Mouse (Mus musculus): ENCODE data around the gene Pop4.
A peak's percentile ranks its signal among the peaks of the same experiment; 100 is the strongest.

The Pop4 gene

GRCm38 (mm10) chr7:38218631-38219367 lies 52.4 kb downstream of the Pop4 start:
- no peak for DNase-seq

DNA sequence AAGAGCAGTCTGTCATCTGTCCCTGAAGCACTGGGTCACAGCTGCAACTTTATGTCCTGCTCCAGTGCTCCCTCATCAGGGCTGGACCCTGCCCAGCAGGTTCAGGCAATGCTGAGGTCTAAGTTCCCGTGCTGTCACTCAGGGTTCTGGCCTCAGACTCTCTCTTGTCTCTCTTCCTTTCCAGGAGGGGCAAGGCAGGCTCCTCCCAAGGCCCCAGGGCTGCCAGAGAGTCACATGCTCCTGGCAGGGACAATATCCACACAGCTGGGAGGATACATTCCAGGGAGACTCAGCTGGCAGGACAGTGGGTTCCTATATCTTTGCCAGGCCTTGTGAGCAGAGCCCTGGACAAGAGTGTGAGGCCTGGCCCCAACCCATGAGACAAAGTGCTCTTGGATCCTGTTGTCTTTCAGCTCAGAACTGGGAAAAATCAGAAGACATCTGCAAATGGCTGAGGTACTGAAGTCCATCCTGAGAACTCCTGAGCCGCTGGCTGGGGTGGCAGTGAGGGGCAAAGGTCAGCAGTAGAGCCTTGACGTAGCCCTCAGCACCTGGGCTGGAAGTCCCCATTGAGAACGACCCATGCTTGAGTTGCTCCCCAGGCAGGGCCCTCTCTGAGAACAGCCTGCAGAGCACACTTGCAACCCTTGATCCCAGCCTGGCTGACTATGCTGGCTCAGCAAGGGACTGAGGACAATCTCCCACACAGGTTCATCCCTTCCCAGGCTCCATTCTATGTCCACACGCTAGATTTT lies 53.6 kb downstream of the Pop4 start:
- peak; percentile 17 for DNase-seq

GRCm38 (mm10) chr7:38215697-38216096 lies 55.5 kb downstream of the Pop4 start:
- DNase-seq, result no peak

DNA sequence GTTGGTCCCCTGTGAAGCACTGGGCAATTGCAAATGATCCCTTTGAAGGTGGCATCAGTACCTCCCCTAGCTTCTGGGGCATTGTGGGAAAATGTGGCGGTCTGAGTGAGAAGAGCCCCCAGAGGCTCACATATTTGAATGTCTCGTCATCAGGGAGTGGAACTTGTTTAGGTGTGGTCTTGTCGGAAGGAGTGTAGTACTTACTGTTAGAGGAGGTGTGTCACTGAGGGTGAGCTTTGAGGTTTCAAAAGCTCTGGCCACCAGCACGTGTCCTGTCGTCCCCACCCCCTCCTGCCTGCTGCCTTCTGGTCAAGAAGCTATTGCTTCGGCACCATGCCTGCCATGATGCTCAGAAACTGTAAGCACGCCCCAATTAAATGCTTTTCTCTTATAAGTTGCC lies 55.9 kb downstream of the Pop4 start:
- DNase-seq, result no peak

DNA sequence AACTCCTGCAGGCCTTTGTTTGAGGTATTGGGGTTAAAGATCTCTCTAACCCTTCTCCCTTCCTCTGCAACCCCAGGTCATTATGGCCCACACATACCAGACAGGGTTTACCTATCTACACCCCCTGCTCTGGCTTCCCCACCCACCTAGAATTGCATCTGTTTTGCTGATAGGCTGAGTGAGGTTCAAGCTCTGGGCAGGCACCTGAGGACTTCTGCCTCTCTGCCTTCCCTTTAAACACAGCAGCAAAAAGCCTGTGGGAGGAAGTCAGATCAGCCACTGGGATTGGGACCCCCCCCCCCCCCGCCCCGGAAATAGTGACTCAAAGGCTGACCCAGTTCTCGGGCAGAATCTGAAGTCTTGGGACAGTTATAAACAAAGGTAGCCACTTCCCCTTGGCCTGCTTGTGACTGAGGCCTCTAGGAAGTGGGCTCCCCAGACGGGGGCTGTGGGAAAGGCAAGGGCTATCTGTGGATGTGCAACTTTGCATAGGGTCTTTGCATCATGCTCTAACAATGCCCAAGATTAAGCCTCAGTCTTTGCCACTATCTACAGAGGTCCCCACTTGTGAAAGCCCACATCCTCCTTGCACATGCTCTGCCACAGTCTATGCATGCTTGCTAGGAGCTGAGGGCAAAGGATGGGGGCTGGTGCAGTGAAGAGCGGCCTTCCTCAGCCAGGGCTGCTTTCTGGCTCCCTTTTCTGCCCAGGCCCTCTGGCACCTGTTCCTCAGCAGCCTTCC lies 56.6 kb downstream of the Pop4 start:
- DNase-seq, result no peak

- no peak for DNase-seq
Observed at GRCm38 (mm10) chr7:38212651-38213062, 58.6 kb downstream of the Pop4 start.
